Mouse (Mus musculus): ENCODE data around the gene Fam104a.
A peak's percentile ranks its signal among the peaks of the same experiment; 100 is the strongest.

Fam104a gene

GRCm38 (mm10) chr11:113699643-113700042 lies 15.7 kb upstream of the Fam104a start:
- no peak for DNase-seq

DNA sequence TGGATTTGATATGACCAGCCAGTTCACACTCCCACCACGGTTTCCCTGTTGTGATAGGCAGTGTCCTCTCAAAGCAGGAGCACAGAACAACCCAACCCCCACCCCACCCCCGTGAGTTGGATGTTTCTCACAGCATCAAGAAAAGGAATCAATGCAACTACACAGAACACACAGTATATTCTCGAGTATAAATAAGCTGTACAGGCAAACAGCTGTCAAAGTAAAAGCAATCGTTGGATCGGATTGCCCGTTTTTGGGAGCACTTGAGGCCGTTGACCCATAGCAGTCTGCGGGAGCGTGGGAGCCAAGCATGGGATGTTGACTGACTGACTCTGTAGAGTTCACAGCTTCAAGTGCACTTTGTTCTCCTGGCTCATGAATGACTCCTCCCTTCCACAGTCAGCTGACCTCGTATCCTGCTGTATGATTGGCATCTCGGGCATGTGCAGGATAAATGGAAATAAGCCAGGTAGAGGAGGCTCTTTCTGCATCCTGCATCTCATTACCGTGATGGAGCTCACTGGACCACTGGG lies 14.1 kb upstream of the Fam104a start:
- DNase-seq: no peak

GRCm38 (mm10) chr11:113697571-113697970 lies 13.6 kb upstream of the Fam104a start:
- DNase-seq: no peak

- no peak for DNase-seq
These were observed 7.9 kb upstream of the Fam104a start for GRCm38 (mm10) chr11:113691851-113692250.

- DNase-seq: no peak
These were observed 7.4 kb upstream of the Fam104a start for GRCm38 (mm10) chr11:113691318-113691717.

- DNase-seq: no peak
These were observed 6.6 kb upstream of the Fam104a start for GRCm38 (mm10) chr11:113690506-113690905.

DNA sequence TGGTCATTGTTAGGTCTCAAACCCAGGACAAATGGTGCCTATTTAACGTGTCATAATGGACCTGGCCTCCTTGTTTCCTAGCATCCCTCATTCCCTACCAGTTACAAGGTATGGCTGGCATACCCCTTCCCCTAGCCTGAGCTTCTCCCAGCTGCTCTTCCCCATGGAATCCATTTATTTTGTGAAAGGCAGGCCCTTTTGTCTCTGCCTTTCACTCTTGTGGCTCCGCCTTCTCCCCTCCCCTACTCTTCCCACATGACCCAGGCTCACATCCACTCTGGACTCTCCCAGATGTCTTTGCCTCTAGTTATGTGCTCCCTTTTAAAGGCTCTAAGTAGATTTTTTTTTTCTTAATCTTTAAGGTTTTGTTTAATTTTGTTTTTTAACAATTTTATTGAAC lies 3.1 kb upstream of the Fam104a start:
- DNase-seq: no peak

- no peak for DNase-seq
These were observed 912 bp upstream of the Fam104a start for GRCm38 (mm10) chr11:113684707-113685426.

DNA sequence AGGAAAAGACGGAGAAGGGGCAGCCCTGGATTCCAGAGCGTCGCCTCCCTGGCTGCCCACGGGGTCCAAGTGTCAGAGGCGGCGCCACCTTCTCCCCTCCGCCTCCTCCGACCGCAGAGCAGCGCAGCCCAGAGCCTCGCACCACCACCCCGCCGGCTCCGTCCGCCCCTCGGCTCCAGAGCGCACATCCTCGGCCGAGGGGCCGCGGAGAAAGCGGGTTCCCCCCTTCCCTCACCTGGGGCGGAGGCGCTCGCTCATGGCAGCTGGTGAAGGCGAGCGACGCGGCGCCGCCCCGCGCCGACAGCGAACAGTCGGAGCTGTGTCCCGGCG lies 363 bp downstream of the Fam104a start:
- no peak for DNase-seq

DNA sequence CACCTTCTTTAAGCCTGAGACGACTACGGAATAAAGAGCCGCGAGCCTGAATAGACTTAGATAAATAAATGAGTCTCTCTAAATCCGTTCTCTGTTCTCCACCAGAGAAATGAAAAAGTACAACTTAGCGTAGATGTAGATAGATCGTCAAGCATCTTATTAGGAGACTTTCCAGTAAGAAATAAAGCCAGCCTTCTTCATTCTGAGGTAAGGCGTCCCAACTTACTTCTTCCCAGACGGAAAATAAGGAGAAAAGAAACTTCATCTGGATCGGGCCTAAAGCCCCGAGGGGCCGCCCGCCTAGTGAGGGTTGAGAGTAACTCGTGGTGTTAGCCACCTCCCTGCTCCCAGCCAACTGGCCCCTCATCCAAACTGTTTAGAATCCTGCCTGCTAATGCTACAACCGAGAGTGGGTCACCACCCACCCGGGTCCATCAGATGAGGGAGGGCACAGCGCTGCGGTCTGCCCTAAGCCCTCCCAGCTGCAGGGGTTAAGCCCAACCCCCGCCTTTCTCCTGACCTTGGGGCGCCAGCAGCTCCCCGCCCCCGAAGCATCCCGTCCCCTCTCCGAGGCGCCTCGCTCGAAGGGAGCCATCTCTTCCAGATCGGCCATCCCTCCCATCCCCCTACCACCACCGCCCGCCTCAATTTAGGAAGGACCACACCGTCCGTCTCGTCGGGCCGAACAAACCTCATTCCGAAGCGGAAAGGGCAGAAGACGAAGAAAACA lies 893 bp downstream of the Fam104a start:
- peak; percentile 74 for DNase-seq

DNA sequence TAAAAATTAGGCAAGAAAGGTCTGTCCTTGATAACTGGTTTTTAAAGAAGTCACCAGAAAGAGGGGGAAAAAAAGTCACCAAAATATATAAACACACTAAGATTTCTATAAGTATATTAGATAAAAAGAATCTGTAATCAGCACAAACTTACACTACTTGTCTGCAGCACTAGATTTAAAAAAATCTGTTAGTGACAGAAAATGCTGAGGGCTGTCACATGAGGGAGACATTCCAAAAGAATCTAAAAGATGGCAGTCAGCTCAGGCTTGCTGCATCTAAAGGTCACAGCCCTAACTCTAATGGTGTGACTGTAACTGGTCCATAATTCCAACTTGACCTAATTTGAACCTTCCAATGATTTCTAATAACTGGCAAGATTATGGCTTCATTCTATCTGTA lies 2.0 kb downstream of the Fam104a start:
- DNase-seq: no peak

GRCm38 (mm10) chr11:113680954-113681353 lies 3.0 kb downstream of the Fam104a start:
- no peak for DNase-seq

DNA sequence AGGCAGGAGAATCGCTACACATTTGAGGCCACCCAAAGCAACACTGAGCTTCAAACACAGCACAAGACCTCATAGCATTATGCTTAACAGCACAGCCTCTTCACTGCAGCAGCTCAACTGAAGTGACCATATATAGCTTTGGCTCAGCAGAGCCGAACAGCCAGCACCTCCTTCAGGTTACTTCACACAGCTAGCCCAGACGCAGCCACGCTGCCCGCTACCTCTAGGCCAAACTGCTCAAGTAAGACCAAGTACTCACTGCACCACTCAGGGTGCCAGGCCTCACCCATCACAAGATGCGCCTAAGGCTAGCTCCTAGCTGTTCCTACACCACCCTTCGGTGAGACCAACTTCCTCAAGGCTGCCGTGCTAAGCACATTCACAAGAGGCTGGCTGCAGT lies 5.6 kb downstream of the Fam104a start:
- DNase-seq: no peak

DNA sequence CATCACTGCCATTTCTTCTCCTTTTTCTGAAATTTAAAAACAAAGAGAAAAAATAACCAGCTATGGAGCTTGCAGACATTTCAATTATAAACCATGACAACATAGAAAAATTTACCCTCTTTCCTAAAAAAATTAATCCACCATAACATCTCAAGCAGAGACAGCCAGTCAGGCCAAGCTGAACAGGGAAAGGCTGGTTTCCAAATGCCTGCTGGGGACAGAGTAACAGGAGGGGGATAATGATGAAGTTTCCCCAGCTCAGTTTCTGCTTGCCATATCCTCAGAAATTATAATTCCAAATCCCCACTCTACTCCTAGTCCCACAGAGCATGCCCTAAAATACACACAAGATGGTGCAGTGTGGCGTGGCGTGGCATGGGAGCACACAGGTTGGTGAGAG lies 6.6 kb downstream of the Fam104a start:
- no peak for DNase-seq

GRCm38 (mm10) chr11:113676847-113677246 lies 7.1 kb downstream of the Fam104a start:
- DNase-seq: no peak

GRCm38 (mm10) chr11:113674595-113674994 lies 9.4 kb downstream of the Fam104a start:
- DNase-seq: no peak

- no peak for DNase-seq
These were observed 10.3 kb downstream of the Fam104a start for GRCm38 (mm10) chr11:113673614-113674013.

DNA sequence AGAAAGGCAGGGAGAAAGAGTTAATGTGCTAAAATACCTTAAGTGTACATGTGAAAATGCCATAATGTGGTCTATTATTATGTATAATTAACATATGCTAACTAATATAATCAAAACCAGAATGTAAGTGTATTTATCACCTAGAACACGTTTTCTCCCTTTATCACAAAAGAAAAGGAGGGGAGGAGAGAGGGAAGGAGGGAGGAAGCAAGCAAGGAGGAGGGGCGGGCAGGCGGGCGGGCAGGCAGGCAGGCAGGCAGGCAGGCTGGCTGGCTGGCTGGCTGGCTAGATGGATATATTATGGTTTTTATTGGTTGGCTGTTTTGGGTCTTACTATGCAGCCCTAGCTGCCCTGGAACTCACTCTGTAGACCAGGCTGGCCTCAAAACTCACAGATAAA lies 14.2 kb downstream of the Fam104a start:
- DNase-seq: no peak

GRCm38 (mm10) chr11:113668857-113669256 lies 15.1 kb downstream of the Fam104a start:
- DNase-seq: no peak

DNA sequence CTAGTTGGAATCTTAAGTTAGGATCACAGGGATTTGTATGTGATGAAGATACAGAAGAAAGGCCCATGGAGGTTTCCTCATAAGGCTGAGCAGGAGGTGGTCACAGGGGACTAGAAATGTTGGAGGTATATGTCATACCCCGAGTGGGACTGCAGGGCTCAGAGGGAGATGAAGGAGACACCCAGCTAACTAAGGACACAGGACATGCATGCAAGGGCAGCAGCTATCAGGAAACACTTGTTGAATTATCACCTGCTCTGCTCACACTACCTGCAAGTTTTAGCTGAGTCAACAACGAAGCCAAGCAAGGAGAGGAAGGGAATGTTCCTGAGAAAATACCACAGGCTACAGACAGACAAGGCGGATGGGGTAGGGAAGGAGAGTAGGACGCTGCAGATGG lies 16.3 kb downstream of the Fam104a start:
- DNase-seq: no peak

- no peak for DNase-seq
These were observed 16.8 kb downstream of the Fam104a start for GRCm38 (mm10) chr11:113667122-113667521.

DNA sequence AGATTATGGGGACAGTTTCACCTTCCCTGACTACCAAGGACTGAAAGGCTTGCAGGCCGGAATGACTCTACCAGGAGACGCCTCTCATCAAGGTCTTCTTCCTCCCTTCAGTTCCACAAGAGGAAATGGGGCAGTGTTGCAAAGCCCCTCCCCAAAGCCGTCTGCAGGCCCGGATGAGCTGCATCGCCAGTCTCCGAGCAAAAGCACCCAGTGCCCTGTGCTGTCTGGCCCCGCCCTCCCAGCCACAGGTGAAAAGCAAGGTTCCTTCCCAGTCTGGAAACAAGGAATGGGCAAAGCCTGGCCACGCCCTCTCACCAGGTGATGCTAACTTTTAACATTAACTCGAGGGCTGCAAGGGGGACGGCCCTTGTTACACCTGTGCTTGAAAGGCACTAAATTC lies 17.3 kb downstream of the Fam104a start:
- peak; percentile 63 for DNase-seq

DNA sequence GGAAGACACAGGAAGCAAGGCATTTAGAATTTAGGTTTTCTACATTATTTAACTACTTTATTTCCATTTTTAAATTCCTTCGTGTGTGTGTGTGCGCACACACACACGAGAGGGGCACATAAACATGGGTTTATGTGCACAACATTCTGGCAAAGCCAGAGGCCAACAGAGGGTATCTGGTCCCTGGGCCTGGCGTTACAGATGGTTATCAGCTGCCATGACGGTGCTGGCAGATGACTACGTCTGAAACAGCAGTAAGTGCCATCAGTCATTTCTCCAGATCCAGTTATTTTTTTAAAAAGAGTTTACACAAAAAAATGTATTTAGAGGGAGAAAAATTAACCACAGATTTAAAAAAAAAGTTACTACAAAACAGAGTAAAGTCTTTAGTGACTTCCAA lies 17.8 kb downstream of the Fam104a start:
- no peak for DNase-seq

- no peak for DNase-seq
These were observed 19.7 kb downstream of the Fam104a start for GRCm38 (mm10) chr11:113664279-113664678.
